Mouse (Mus musculus): Measurements from ENCODE around the gene Myoz1. TPM values are rescaled to one million over a fixed set of nuclear protein-coding genes. Genes with fewer than 3 reads are reported as not detected.
A peak's percentile ranks its signal among the peaks of the same experiment; 100 is the strongest.

Gene Myoz1
- total RNA-seq, 1 experiment from 2014 or later, result not detected

DNA sequence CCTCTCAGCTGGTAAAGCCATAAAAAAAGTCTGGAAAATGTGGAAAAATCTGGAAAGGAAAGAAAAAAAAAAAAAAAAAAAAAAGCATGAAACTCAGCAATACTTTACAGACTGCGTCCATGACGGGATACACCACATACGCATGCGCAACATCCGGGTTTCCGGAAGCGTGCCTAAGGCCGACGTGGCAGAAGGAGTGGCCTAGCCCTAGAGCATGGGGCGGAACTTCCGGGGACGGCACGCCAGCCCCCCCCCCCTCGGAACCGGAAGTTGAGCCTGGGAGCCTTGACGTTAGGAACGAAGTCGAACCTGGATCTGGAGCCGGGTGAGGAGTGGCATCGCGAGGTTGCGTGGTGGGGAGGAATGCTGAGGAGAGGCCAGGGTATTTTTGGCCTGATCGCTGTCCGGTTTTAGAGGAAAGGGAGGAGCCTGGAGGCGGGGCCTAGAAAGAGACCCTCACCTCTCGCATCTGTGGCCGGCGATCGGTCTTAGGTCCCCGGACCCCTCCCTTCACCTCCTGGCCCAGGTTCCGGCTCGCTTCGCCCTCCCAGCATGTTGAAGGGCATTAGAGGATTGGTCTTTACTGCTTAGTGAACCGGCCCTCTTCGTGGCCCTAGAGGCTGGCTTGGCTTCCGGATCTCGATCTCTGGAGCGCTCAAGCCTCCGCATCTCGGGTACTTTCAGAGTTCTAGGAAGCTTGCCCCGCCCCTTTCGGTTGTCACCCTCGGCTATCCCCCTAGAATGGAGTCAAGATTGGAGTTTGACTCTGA lies 17.9 kb upstream of the Myoz1 start, which contains the start of gene Sec24c:
TSS of gene Sec24c (plus strand) at position 245 of the 770 bp plus-strand sequence.
- ATAC-seq (ENCODE audit: extremely low read depth, insufficient number of reproducible peaks, low FRiP score, poor library complexity, severe bottlenecking), result peak; percentile 95

DNA sequence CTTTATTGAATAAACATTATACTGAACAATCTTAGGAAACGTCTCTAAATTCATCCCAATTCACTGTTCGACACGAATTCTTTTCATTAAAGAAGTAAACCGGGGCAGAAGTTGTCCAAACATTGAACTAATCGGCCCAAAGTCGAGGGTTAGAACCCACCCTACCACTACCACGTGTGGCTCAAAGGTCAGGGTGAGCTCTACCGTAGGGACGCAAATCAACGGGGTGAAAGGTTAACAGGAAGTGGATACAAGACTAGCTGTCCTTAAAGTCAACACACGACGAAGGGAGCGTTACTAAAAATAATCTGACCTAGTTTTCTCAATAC lies 17.4 kb upstream of the Myoz1 start:
- no peak for ATAC-seq (ENCODE audit: extremely low read depth, insufficient number of reproducible peaks, low FRiP score, poor library complexity, severe bottlenecking)

DNA sequence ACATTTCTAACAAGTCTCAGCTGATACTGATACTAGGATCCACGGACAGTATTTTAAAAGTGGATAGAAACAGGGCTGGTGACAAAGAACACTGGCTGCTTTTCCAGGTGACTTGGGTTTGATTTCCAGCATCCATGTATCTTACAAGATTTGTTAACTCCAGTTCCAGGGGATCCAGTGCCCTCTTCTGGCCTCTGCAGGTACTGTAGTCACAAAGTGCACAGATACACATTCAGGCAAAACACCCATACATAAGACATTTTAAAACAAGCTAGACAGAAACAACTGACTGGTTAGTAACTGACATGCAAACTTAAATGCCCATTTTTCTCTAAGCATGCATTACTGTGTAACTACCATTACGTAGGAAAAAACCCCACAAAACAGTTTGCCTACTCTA lies 16.6 kb upstream of the Myoz1 start:
- ATAC-seq (ENCODE audit: extremely low read depth, insufficient number of reproducible peaks, low FRiP score, poor library complexity, severe bottlenecking), result no peak

DNA sequence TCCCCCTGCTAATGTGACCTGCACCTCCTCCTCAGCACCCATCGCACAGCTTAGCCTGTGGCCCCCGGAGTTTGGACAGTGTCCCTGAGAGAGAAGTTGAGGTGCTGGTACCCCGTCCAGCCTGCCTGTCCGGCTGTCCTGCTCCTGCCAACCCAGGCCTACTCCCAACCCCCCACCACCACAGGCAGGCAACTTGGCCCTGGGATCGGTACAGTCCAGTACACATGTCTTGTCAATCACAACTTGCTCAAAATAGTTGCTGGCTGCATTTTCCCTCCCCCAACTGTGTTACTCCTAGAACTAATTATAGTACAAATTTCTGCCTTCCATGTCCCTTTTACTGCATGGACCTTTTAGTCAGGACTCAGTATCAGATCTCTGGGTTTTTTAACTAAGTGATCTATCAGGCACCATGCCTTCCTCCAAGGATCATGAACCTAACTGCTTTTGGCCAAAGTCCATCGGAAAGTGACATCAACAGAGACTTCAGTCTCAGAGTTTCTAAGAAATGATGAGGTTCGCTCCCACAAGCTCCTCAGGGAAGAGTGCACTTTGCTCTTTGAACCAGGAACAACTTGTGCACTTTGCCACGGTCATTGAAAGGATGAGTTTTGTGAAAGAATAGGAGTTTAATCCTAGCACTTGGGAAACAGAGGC lies 11.9 kb upstream of the Myoz1 start, which contains the start of gene Synpo2l:
TSS of gene Synpo2l (minus strand) at position 201 of the 657 bp plus-strand sequence.
- no peak for ATAC-seq (ENCODE audit: extremely low read depth, insufficient number of reproducible peaks, low FRiP score, poor library complexity, severe bottlenecking)

DNA sequence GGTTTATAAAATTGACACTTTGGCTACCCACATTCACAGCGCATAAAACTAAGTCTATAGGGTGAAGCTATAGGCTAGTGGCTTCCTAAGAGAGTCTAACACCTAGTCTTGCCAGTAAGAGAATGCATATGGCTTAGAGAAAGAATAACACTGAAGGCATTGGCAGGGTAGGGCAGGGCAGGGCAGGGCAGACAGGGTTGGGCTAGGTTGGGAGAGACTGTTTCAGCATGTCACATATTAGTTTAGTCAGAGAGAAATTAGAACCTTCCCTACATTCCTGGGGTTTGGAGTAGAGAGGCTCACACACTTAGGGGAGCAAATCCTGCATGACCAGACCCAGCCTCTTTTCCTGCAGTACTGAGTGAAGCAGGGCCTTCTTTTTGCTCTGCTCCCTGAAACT lies 11.1 kb upstream of the Myoz1 start:
- ATAC-seq (ENCODE audit: extremely low read depth, insufficient number of reproducible peaks, low FRiP score, poor library complexity, severe bottlenecking), result no peak

DNA sequence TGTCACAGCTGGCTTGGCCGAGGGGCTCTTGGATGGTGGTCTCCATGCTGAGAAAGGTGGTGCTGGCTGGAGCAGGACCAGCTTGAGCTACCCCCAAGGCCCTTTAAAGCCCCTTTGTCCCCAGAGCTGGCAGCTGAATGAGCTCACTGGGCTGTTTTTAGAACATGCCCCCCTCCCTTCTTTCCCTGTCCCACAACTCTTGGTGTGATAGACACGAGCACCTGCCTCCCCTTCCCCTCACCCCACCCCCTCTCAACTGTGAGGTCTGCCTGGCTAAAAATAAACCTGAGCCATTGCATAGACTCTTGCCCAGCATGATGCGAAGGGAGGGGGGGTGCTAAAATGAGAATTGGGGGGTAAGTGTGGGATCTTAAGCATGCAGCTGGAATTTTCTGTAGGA lies 8.1 kb upstream of the Myoz1 start:
- ATAC-seq (ENCODE audit: extremely low read depth, insufficient number of reproducible peaks, low FRiP score, poor library complexity, severe bottlenecking), result no peak

DNA sequence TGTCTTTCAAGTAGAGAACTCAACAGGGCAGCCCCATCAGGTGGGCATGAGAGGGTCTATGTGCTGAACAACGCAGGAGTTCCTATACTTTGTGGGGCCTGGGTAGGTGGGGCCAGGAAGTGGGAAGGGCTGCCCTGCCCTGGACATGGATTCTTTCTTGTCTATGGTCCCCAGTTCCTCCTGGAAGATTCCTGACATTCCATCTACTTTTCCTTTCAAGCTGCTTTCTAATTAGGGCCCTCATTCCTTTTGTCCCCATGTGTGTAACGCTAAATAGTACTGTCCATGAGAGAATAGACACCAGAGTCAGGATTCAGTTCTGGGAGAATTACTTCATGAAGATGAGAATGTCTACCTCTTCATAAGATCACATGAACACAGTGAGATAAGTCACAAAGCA lies 7.3 kb upstream of the Myoz1 start:
- ATAC-seq (ENCODE audit: extremely low read depth, insufficient number of reproducible peaks, low FRiP score, poor library complexity, severe bottlenecking), result no peak

DNA sequence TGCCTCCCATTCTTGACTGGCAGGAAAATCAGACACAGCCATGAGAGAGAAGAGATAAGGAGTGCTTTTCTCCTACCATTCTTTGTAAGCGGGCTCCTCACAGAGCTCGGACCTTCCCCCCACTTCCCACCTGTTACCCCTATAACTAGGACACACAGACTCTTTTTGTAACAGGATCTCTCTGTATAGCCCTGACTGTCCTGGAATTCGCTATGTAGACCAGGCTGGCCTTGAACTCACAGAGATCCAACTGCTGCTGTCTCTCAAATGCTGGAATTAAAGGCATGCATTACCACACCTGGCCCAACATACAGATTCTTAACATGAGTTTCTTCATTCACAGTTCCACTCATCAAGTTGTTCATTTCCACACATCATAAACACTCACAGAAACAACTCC lies 6.4 kb upstream of the Myoz1 start:
- ATAC-seq (ENCODE audit: extremely low read depth, insufficient number of reproducible peaks, low FRiP score, poor library complexity, severe bottlenecking), result no peak

DNA sequence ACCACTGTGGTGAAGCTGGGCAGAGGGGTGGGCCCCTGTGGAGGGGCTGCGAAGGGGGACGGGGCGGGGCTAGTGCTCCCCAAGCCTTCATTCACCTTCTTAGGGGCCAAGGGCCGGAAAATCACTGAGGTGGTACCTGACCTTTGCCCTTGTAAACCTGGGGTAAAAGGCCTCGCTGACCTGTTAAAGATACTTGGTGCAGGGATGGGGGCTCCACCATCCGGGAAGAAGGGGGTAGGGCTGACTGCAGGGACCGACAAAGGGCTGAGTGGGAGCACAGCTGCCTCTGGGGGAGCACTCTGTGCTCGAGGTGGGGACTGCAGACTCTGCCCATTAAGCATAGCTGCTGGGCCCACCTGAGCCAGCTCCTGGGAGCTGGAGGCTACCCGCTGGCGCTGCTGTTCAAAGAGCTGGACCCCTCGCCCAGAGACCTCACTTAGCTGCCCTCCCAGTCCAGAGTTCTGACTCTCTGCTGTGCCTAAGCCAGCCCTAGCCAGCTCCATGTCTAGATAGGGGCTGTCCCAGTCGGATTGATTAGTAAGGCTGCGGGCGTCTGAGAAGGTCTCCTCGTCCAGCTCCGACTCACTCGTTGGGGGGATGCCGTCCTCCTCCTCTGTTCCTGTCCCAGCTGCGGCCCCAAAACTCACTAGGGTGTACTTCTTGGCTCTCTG lies 5.5 kb upstream of the Myoz1 start:
- no peak for ATAC-seq (ENCODE audit: extremely low read depth, insufficient number of reproducible peaks, low FRiP score, poor library complexity, severe bottlenecking)

DNA sequence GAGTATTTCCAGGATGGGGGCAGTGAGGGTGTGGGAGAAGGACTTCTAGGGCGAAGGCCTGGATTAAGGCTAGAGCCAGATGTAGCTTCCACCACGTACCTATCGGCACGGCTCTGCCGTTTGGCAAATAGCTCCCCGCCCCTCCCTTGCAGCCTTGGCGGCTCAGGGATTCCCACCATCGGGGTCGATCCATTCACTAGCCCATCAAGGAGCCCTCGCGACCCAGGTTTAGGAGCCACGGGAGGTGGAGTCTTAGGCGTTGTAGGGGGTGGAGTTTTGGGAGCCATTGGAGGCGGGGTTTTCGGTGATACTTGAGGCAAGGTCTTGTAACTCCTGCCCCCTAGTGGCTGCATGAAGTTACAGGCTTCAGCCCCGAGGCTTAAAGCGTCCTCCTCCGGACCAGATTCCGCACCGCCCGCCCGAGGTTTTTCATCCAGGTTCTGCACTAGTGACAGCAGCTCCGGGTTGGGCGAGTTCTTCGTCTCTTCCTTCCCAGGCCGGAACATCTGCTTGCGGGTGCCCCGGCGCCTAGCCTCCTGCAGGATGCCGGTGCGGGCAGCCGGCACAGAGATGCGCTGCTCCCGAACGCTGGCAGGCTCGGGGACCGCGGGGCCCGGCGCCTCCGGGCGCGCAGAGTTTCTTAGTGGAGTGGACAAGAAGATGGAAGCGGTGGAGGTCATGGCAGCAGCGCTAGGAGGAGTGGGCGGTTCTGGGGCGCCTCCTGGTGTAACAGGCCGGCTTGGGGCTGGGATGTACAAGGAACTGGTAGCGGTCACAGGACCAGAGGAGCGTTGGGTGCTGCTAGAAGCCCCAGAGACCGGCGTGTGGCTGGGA lies 4.7 kb upstream of the Myoz1 start:
- ATAC-seq (ENCODE audit: extremely low read depth, insufficient number of reproducible peaks, low FRiP score, poor library complexity, severe bottlenecking), result peak; percentile 96

DNA sequence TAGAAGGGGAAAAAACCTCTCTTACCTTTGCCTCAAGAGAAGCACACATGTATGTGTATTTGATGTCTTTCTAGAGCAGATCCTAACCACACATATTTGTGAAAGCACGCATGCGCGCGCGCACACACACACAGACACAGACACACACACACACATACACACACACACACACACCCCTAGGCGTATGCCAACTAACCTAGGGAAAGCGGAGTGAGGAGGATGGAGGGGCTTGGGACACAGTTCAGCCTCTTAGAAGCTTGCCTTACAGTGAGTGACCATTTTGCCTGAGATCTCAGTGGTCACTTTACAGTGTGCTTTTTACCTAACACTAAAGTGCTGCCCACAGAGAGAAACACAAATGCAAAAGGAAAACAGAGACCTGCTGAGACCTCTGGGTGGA lies 3.3 kb upstream of the Myoz1 start:
- ATAC-seq (ENCODE audit: extremely low read depth, insufficient number of reproducible peaks, low FRiP score, poor library complexity, severe bottlenecking), result no peak

DNA sequence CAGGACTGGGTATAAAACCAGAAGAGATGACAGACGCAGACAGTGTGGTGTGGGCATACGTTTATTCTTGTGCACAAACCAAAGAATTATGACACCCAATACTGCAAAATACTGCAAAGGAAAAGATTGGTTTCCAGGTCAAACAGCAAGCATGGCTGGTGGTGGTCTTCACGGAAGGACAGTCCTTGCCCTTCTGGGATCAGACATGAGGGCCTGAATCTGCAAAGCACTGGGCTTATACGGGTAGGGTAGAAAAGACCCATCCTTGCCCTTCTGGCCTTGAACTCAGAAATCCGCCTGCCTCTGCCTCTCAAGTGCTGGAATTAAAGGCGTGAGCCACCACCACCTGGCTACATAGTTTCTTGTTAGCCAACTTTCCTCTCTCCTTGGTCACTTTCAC lies 2.6 kb upstream of the Myoz1 start:
- ATAC-seq (ENCODE audit: extremely low read depth, insufficient number of reproducible peaks, low FRiP score, poor library complexity, severe bottlenecking), result no peak

DNA sequence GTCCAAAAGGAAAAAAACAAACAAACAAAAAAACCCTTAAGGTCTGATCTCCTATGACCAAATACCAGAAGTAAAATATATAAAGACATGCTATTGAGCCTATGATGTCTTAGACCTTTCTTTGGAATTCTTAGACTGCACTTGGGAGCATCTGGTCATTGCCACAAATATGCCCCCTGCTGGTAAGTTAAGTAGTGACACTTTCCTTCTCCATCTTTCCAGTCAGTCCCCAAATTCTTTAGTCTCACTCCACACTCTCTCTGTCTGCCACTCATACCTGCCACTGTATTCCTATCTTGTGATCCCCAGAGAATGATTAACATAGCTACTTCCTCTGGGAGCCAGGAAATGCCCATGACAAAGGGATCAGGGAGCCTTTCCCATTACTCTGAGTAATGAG lies 2.0 kb upstream of the Myoz1 start:
- no peak for ATAC-seq (ENCODE audit: extremely low read depth, insufficient number of reproducible peaks, low FRiP score, poor library complexity, severe bottlenecking)

DNA sequence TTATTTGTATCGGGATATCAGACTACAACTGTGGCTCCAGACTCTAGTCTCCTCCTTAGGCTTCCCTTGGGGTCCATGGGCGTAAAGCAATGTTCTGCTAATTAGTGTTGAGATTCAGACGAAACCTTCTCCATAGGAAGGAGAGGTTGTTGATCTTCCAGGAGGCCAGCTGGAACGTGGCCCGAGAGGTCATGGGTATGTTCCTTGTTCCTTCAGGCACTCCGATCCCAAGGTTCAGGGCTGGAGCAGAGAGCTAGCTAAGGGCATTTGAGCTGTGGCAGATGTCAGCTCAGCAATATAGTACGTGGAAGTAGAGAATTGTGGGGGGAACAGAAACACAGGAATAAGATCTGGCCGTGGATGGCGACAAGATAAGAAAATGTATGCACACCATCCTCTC lies 609 bp downstream of the Myoz1 start:
- ATAC-seq (ENCODE audit: extremely low read depth, insufficient number of reproducible peaks, low FRiP score, poor library complexity, severe bottlenecking), result no peak

DNA sequence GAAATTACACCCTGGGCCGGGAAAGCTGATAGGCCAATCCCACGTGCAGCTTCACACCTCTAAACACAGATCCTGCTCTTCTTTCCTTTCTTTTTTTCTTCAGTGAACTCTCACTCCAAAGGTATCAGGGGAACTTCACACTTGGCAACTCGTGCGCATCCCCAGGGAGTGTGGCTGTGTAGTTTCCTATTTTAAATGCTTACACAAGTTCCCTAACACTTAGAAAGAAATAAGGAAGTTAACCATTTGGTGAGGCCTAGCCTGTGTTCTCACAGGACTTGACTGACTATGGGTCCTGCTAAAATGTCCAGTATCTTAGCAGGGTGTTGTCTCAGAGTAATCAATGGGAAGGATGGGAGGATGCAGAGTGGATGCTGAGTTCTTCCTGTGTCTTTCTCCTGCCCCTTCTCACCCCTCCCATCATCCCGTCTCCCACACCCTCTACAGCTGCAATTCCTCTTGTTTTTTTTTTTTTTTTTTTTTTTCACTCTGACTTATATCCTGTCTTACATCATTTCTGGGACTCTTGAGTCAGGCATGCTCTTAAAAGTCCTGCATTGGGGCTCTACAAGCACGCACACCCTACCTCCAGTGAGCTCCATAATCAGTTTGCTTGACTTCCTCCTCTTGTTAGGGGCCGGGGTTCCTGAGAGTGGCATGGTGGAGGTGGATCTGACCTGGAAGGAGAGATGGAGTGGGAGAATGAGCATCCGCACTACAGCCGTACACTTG lies 1.5 kb downstream of the Myoz1 start:
- ATAC-seq (ENCODE audit: extremely low read depth, insufficient number of reproducible peaks, low FRiP score, poor library complexity, severe bottlenecking), result peak; percentile 27; the same call in 1 of the 2 replicates

DNA sequence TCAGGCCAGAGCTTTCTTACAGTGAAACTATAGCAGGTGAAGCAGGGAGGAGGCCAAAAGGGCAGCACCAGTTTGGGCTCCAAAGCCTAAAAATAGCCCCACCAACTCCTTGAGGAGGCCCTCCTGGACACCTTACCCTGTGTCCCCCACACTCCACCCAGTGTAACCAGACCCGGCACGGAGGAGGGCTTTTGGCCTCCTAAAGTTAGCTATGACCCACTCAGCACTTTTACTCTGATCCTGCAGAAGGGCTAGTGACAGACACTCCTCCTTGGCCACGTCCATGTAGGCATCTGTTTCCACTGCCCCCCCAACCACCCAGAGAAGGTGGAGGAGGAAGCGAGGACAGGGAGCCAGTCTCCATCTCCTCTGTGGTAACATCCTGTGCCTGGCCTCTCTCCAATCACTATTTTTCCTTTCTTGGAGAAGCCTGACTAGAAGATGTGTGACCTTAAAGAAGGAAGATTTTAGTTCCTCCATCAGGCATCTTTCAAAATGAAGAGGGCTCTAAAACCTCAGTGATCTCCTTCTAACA lies 4.6 kb downstream of the Myoz1 start:
- no peak for ATAC-seq (ENCODE audit: extremely low read depth, insufficient number of reproducible peaks, low FRiP score, poor library complexity, severe bottlenecking)

DNA sequence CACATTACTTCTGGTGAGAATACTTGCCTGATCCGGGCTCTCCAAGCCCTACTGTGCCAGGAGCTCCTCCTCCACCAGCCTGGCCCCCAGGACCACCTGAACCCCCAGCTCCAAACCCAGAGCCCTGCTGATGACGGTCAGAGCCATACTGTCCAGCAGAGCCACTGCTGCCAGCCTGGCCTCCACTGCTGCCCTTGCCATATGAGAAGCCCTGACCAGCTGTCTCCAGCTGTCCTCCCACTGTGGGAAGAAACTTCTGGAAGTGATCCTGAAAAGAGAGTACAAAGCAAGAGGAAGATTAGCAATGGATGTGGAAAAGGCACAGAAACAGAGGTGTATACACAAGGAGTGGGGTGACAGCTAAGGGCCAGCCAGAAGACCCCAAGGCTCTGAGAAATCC lies 5.3 kb downstream of the Myoz1 start:
- no peak for ATAC-seq (ENCODE audit: extremely low read depth, insufficient number of reproducible peaks, low FRiP score, poor library complexity, severe bottlenecking)

DNA sequence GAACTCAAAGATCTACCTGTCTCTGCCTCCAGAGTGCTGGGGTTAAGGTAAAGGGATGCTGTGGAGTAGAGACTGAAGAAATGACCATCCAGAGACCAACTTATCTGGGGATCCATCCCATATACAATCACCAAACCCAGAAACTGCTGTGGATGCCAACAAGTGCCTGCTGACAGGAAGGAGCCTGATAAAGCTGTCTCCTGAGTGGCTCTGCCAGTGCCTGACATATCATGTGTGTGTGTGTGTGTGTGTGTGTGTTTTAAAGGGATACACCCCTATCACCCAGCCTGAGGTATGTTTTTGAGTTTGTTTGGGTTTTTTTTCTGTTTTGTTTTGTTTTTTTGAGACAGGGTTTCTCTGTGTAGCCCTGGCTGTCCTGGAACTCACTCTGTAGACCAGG lies 10.0 kb downstream of the Myoz1 start:
- no peak for ATAC-seq (ENCODE audit: extremely low read depth, insufficient number of reproducible peaks, low FRiP score, poor library complexity, severe bottlenecking)

Measured in neutrophil, adult 5-6 weeks (primary cell).